Mouse (Mus musculus): ENCODE measurements around the gene Glrp1. TPM values are rescaled to one million over a fixed set of nuclear protein-coding genes. Genes with fewer than 3 reads are reported as not detected.
A peak's percentile ranks its signal among the peaks of the same experiment; 100 is the strongest.

The Glrp1 gene
- total RNA-seq, 1 experiment: 0.13 TPM

DNA sequence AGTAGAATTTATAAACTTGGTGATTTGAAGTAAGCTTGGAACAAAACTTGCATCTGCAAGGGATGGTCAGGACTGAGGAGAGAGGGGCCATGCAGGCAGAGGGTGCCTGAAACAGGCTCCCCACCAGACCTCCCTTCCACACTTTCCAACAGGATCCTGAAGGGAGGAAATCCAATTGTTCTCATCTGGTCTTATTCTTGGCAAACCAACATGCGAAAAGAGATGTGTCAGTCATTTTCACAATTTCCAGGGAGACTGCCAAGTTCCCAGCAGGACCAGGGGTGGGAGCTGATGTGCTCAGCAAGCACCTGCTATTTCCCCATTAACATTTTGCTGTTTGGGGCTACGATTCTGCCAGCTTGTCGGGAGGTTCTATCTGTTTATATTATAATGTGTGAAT is 30.0 kb upstream of the Glrp1 start:
- in situ Hi-C loops (cut with MboI; ENCODE audit: low sequenced_read_pairs in 2 of 2, unreplicated experiment in 2 of 2): no loop called here
- no peak for DNase-seq (ENCODE audit: low read depth, low spot score)

DNA sequence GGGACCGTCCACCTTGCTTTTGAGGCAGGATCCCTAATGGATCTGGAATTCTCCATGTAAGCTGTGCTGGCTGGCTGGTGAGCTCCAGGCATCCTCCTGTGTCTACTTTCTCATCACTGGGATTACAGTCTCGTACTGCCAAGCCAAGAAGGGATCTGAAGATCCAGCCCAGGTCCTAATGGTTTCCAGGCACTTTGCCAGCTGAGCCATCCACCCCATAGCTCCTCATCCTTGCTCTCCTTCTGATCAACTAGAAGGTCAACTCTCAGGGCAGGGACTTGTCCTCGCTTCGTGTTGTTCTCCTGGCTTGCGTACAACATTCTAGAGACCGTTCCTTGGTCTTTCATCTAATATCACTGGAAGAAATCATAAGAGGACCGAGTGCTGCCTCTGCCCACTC is 29.4 kb upstream of the Glrp1 start:
- Histone ChIP-seq H3K9ac (ENCODE audit: insufficient read depth, low read depth, low read length, poor library complexity, severe bottlenecking) (no peak overlapping the region), H3K9me3 (ENCODE audit: control insufficient read depth, insufficient read depth, low read depth, low read length) (no peaks in the 10 kb centered on the region), H3K36me3 (ENCODE audit: control insufficient read depth, insufficient read depth, low read length, poor library complexity, severe bottlenecking) (no peaks in the 10 kb centered on the region), H3K4me1 (ENCODE audit: control insufficient read depth in 2 of 2, insufficient read depth in 2 of 2, low read length in 2 of 2, poor library complexity in 1 of 2) (no peaks in the 10 kb centered on the region), H3K4me3 (ENCODE audit: insufficient read depth in 1 of 2, low read depth in 1 of 2, low read length in 2 of 2, poor library complexity in 1 of 2, severe bottlenecking in 1 of 2) (no peak overlapping the region), H3K27ac (ENCODE audit: insufficient read depth, low read depth, low read length, poor library complexity, severe bottlenecking) (no peak overlapping the region)
- DNase-seq (ENCODE audit: low read depth, low spot score): no peak
- in situ Hi-C loops (cut with MboI; ENCODE audit: low sequenced_read_pairs in 2 of 2, unreplicated experiment in 2 of 2): no loop called here
- no peak for TF ChIP-seq CHD2 (IDR thresholded peaks at IDR 0.05; ENCODE audit: low read depth, low read length)
- TF ChIP-seq ZNF384 (IDR thresholded peaks at IDR 0.05; ENCODE audit: low read depth, low read length): no peak
- TF ChIP-seq ZC3H11A (IDR thresholded peaks at IDR 0.05; ENCODE audit: borderline replicate concordance, low read depth, low read length): no peak
- no peak for TF ChIP-seq HCFC1 (IDR thresholded peaks at IDR 0.05; ENCODE audit: borderline replicate concordance, insufficient read depth, low read length)
- TF ChIP-seq MAFK (IDR thresholded peaks at IDR 0.05; ENCODE audit: insufficient read depth, low read depth, low read length): no peak

More for the DNA sequence above, 30.0 kb upstream of the Glrp1 start:
- Histone ChIP-seq H3K9me3 (ENCODE audit: control insufficient read depth, insufficient read depth, low read depth, low read length) (no peaks in the 10 kb centered on the region), H3K4me1 (ENCODE audit: control insufficient read depth in 2 of 2, insufficient read depth in 2 of 2, low read length in 2 of 2, poor library complexity in 1 of 2) (no peaks in the 10 kb centered on the region), H3K27ac (ENCODE audit: insufficient read depth, low read depth, low read length, poor library complexity, severe bottlenecking) (no peak overlapping the region), H3K4me3 (ENCODE audit: insufficient read depth in 1 of 2, low read depth in 1 of 2, low read length in 2 of 2, poor library complexity in 1 of 2, severe bottlenecking in 1 of 2) (no peak overlapping the region), H3K36me3 (ENCODE audit: control insufficient read depth, insufficient read depth, low read length, poor library complexity, severe bottlenecking) (no peaks in the 10 kb centered on the region), H3K9ac (ENCODE audit: insufficient read depth, low read depth, low read length, poor library complexity, severe bottlenecking) (no peak overlapping the region)
- TF ChIP-seq ZNF384 (IDR thresholded peaks at IDR 0.05; ENCODE audit: low read depth, low read length) (no peak), CHD2 (IDR thresholded peaks at IDR 0.05; ENCODE audit: low read depth, low read length) (no peak), HCFC1 (IDR thresholded peaks at IDR 0.05; ENCODE audit: borderline replicate concordance, insufficient read depth, low read length) (no peak), ZC3H11A (IDR thresholded peaks at IDR 0.05; ENCODE audit: borderline replicate concordance, low read depth, low read length) (no peak), MAFK (IDR thresholded peaks at IDR 0.05; ENCODE audit: insufficient read depth, low read depth, low read length) (no peak)

DNA sequence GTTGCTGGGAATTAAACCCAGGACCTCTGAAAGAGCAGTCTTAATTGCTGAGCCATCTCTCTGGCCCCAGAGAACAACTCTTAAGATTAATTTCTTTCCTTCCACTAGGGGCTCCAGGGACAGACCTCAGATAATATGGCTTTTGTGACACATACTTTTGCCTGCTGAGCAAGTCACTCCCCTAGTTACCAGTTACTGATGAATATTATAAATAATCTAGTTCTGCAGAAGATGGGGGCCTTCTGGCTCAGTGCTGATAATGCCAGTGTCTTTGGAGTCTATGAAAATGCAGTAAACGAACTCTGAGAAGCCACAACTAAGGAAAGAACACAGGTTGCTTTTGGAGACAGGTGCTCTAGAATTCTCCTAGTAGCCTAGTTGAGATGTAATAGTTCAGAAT is 26.4 kb upstream of the Glrp1 start:
- no peak for DNase-seq (ENCODE audit: low read depth, low spot score)
- TF ChIP-seq ZC3H11A (IDR thresholded peaks at IDR 0.05; ENCODE audit: borderline replicate concordance, low read depth, low read length) (no peak), ZNF384 (IDR thresholded peaks at IDR 0.05; ENCODE audit: low read depth, low read length) (no peak), HCFC1 (IDR thresholded peaks at IDR 0.05; ENCODE audit: borderline replicate concordance, insufficient read depth, low read length) (no peak), MAFK (IDR thresholded peaks at IDR 0.05; ENCODE audit: insufficient read depth, low read depth, low read length) (no peak), CHD2 (IDR thresholded peaks at IDR 0.05; ENCODE audit: low read depth, low read length) (no peak)
- Histone ChIP-seq H3K4me3 (ENCODE audit: insufficient read depth in 1 of 2, low read depth in 1 of 2, low read length in 2 of 2, poor library complexity in 1 of 2, severe bottlenecking in 1 of 2) (no peak overlapping the region), H3K4me1 (ENCODE audit: control insufficient read depth in 2 of 2, insufficient read depth in 2 of 2, low read length in 2 of 2, poor library complexity in 1 of 2) (no peaks in the 10 kb centered on the region), H3K9me3 (ENCODE audit: control insufficient read depth, insufficient read depth, low read depth, low read length) (no peaks in the 10 kb centered on the region), H3K27ac (ENCODE audit: insufficient read depth, low read depth, low read length, poor library complexity, severe bottlenecking) (no peak overlapping the region), H3K9ac (ENCODE audit: insufficient read depth, low read depth, low read length, poor library complexity, severe bottlenecking) (no peak overlapping the region), H3K36me3 (ENCODE audit: control insufficient read depth, insufficient read depth, low read length, poor library complexity, severe bottlenecking) (no peaks in the 10 kb centered on the region)
- in situ Hi-C loops (cut with MboI; ENCODE audit: low sequenced_read_pairs in 2 of 2, unreplicated experiment in 2 of 2): no loop called here

DNA sequence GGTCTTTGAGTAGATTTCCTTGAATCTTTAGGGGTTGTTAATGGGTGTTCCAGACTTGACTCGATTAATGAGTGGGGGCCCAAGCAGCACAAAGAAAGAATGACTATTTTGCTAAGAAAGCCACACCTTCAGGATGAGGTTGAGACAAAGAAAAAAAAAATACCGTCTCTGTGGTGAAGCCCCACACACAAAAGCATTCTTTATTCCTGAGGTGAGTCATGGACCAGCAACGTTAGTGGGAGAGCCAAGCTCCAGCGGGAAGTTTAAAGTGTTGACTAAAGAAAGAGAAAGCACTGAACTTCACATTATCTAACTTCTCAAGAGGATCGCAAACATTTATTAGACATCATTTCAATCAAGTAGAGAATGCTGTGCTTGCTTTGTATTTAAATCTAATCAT is 24.2 kb upstream of the Glrp1 start:
- H3K27ac ChIP-seq (ENCODE audit: insufficient read depth, low read depth, low read length, poor library complexity, severe bottlenecking): no peak overlapping the region
- no peak overlapping the region for H3K4me3 ChIP-seq (ENCODE audit: insufficient read depth in 1 of 2, low read depth in 1 of 2, low read length in 2 of 2, poor library complexity in 1 of 2, severe bottlenecking in 1 of 2)
- H3K36me3 ChIP-seq (ENCODE audit: control insufficient read depth, insufficient read depth, low read length, poor library complexity, severe bottlenecking): no peaks in the 10 kb centered on the region
- in situ Hi-C loops (cut with MboI; ENCODE audit: low sequenced_read_pairs in 2 of 2, unreplicated experiment in 2 of 2): no loop called here
- H3K9me3 ChIP-seq (ENCODE audit: control insufficient read depth, insufficient read depth, low read depth, low read length): no peaks in the 10 kb centered on the region
- no peaks in the 10 kb centered on the region for H3K4me1 ChIP-seq (ENCODE audit: control insufficient read depth in 2 of 2, insufficient read depth in 2 of 2, low read length in 2 of 2, poor library complexity in 1 of 2)
- TF ChIP-seq HCFC1 (IDR thresholded peaks at IDR 0.05; ENCODE audit: borderline replicate concordance, insufficient read depth, low read length) (no peak), ZC3H11A (IDR thresholded peaks at IDR 0.05; ENCODE audit: borderline replicate concordance, low read depth, low read length) (no peak), ZNF384 (IDR thresholded peaks at IDR 0.05; ENCODE audit: low read depth, low read length) (0 out of 2 replicates have a peak, but pooled peaks have one; percentile 54), CHD2 (IDR thresholded peaks at IDR 0.05; ENCODE audit: low read depth, low read length) (no peak)
- no peak overlapping the region for H3K9ac ChIP-seq (ENCODE audit: insufficient read depth, low read depth, low read length, poor library complexity, severe bottlenecking)
- DNase-seq (ENCODE audit: low read depth, low spot score): no peak

DNA sequence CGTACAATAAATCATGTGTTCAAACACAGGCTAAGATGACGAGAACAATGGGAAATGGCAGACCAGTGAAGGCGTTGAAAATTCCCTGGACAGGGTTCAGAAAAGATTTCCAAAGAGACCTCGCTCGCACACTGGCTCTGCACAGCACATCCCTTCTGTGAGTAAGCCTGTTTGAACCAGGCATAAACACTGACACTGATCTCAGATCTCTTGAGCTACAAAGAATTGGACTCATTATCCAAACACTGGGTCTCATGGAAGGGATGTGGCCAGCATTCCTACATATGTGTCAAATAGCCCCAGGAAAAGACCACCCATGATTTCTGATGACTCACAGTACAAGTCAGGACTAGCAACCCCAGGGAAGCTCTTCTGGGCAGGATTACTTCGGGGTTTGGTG is 16.3 kb upstream of the Glrp1 start:
- H3K4me1 ChIP-seq (ENCODE audit: control insufficient read depth in 2 of 2, insufficient read depth in 2 of 2, low read length in 2 of 2, poor library complexity in 1 of 2): no peaks in the 10 kb centered on the region
- no peak overlapping the region for H3K27ac ChIP-seq (ENCODE audit: insufficient read depth, low read depth, low read length, poor library complexity, severe bottlenecking)
- H3K4me3 ChIP-seq (ENCODE audit: insufficient read depth in 1 of 2, low read depth in 1 of 2, low read length in 2 of 2, poor library complexity in 1 of 2, severe bottlenecking in 1 of 2): no peak overlapping the region
- H3K36me3 ChIP-seq (ENCODE audit: control insufficient read depth, insufficient read depth, low read length, poor library complexity, severe bottlenecking): no peaks in the 10 kb centered on the region
- no peak overlapping the region for H3K9ac ChIP-seq (ENCODE audit: insufficient read depth, low read depth, low read length, poor library complexity, severe bottlenecking)
- in situ Hi-C loops (cut with MboI; ENCODE audit: low sequenced_read_pairs in 2 of 2, unreplicated experiment in 2 of 2): no loop called here
- no peak for DNase-seq (ENCODE audit: low read depth, low spot score)
- TF ChIP-seq HCFC1 (IDR thresholded peaks at IDR 0.05; ENCODE audit: borderline replicate concordance, insufficient read depth, low read length) (no peak), MAFK (IDR thresholded peaks at IDR 0.05; ENCODE audit: insufficient read depth, low read depth, low read length) (no peak), ZC3H11A (IDR thresholded peaks at IDR 0.05; ENCODE audit: borderline replicate concordance, low read depth, low read length) (no peak)
- H3K9me3 ChIP-seq (ENCODE audit: control insufficient read depth, insufficient read depth, low read depth, low read length): no peaks in the 10 kb centered on the region
